Mouse (Mus musculus): ENCODE data around the gene Hist1h3e.
"Not testable (repeated sequence)": the region's sequence is repeated elsewhere in the genome, so short reads cannot be mapped to it uniquely, and the experiment has no call there.

Hist1h3e gene

GRCm38 (mm10) chr13:23539821-23540220 lies 22.3 kb downstream of the Hist1h3e start:
- DNase-seq (ENCODE audit: extremely low read depth, low read depth) = not testable (repeated sequence)

GRCm38 (mm10) chr13:23538249-23538648 lies 23.9 kb downstream of the Hist1h3e start:
- no peak for DNase-seq (ENCODE audit: extremely low read depth, low read depth)

GRCm38 (mm10) chr13:23537006-23537710 lies 25.0 kb downstream of the Hist1h3e start:
- DNase-seq (ENCODE audit: extremely low read depth, low read depth) = no peak

- DNase-seq (ENCODE audit: extremely low read depth, low read depth) = no peak
Measured at GRCm38 (mm10) chr13:23536076-23536822, 25.9 kb downstream of the Hist1h3e start.

- peak; percentile 99 for DNase-seq (ENCODE audit: extremely low read depth, low read depth)
Measured at GRCm38 (mm10) chr13:23535137-23536075, 26.8 kb downstream of the Hist1h3e start, which contains the start of gene Hist1h3g. Gene Hist1h3g, plus strand, starts transcription at chr13:23535422.

- DNase-seq (ENCODE audit: extremely low read depth, low read depth) = no peak
Measured at GRCm38 (mm10) chr13:23534368-23535131, 27.6 kb downstream of the Hist1h3e start.

GRCm38 (mm10) chr13:23533560-23534367 lies 28.4 kb downstream of the Hist1h3e start, which contains the start of gene Hist1h2af:
Gene Hist1h2af, plus strand, starts transcription at chr13:23533906.
- peak; percentile 98 for DNase-seq (ENCODE audit: extremely low read depth, low read depth)

GRCm38 (mm10) chr13:23532262-23533075 lies 29.7 kb downstream of the Hist1h3e start:
- DNase-seq (ENCODE audit: extremely low read depth, low read depth) = no peak

- DNase-seq (ENCODE audit: extremely low read depth, low read depth) = peak; percentile 95
Measured at GRCm38 (mm10) chr13:23530901-23531875, 31.0 kb downstream of the Hist1h3e start, which contains the start of gene Hist1h4h. Gene Hist1h4h, plus strand, starts transcription at chr13:23531050.

- DNase-seq (ENCODE audit: extremely low read depth, low read depth) = no peak
Measured at GRCm38 (mm10) chr13:23530181-23530900, 31.8 kb downstream of the Hist1h3e start.

GRCm38 (mm10) chr13:23529480-23530165 lies 32.5 kb downstream of the Hist1h3e start:
- no peak for DNase-seq (ENCODE audit: extremely low read depth, low read depth)

- DNase-seq (ENCODE audit: extremely low read depth, low read depth) = no peak
Measured at GRCm38 (mm10) chr13:23529005-23529404, 33.2 kb downstream of the Hist1h3e start.

- no peak for DNase-seq (ENCODE audit: extremely low read depth, low read depth)
Measured at GRCm38 (mm10) chr13:23526312-23526711, 35.9 kb downstream of the Hist1h3e start.

- no peak for DNase-seq (ENCODE audit: extremely low read depth, low read depth)
Measured at GRCm38 (mm10) chr13:23525901-23526300, 36.3 kb downstream of the Hist1h3e start.

GRCm38 (mm10) chr13:23524654-23525053 lies 37.5 kb downstream of the Hist1h3e start:
- DNase-seq (ENCODE audit: extremely low read depth, low read depth) = peak; percentile 83

- DNase-seq (ENCODE audit: extremely low read depth, low read depth) = no peak
Measured at GRCm38 (mm10) chr13:23523976-23524375, 38.2 kb downstream of the Hist1h3e start.
